Mouse (Mus musculus): ENCODE results near the gene Prpf3. TPM values are rescaled to one million over a fixed set of nuclear protein-coding genes. Genes with fewer than 3 reads are reported as not detected.

Prpf3 gene
- polyA plus RNA-seq, 1 experiment from 2014 or later = 35.7 TPM

DNA sequence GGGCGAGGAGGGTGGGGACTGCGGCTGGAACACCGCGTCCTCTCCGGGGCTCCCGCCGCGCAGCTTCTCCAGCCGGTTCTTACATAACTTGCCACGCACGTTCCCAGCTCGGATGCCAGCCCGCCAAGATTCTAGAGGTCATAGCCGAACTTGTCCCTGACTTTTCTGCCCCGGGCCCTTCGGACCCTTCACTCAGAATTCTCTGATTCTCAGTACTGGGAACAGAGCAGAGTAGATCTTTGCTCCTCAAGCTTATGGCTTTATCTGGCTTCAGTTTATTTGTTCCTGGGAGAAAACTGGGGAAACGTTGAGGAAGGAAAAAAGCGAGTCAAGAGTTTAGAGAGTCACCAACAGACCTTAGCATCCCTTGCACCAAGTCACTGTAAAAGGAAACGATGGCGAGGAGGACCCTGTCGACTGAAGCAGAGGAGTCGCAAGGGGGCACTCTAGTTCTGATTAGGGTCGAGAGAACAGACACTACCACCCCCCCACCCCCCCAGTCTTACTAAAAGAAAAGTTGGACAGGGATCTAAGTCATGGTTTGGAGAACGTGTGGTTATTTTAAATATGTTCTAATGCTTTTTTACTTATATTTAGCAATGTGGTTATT is 27.2 kb upstream of the Prpf3 start:
- DNase-seq (ENCODE audit: low spot score) = no peak
- Histone ChIP-seq H3K9ac (peak overlapping the region; percentile 44), H3K27ac (no peak overlapping the region), H3K27me3 (ENCODE audit: control insufficient read depth, insufficient read depth, low read length) (no peaks in the 10 kb centered on the region), H3K4me2 (replicated peaks) (peak overlapping the region; percentile 99), H3K4me1 (replicated peaks; ENCODE audit: control insufficient read depth, insufficient read depth, low read length) (peaks cover 8% of the 10 kb centered on the region), H3K4me3 (replicated peaks; ENCODE audit: low read length) (peak overlapping the region; percentile 52), H3K36me3 (replicated peaks; ENCODE audit: control insufficient read depth, insufficient read depth) (no peaks in the 10 kb centered on the region), H3K9me3 (ENCODE audit: control insufficient read depth, low read length) (no peaks in the 10 kb centered on the region)
- ATAC-seq (ENCODE audit: low FRiP score) = no peak
- WGBS = 2% methylated on average over 23 of the region's 24 CpGs

DNA sequence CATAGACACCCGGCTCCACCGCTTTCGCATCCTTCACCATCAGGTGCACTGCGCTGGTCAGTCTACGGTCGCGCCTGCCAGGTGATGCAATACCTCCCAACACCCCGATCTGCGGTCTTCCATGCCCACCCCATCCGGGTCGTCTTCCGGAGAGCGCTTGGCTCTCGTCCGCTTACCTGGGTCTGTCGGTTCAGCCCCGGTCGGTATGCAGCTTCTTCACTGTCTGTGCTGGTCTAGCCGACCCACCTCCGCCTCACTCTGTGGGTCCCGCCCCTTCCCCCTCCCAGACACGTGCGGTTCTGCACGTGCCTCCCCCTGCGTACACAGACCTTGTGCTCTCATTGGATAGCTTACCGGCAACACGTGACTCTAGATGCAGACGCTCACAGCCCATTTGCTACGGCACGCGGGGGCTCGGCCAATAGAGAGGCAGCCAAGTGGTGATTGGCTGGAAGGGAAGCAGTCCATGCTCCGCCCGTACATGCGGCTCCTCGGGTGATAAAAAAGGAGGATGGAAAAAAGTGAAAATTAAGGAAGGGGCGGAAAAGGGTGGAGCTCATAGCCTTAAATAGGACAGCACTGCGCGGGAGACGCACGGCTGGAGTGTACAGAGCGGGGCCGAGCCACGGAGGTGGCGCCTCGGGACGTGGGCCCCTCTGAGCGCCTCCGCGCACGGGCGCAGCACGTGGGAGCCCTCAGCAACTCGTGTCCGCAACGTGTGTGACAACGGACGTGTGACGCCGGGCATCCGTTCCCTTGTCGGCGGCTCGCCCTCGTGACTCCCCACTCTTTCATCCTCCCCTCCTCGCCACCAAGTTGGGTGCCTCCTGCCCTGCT is 26.5 kb upstream of the Prpf3 start, which contains the start of gene Ciart:
TSS of gene Ciart (minus strand) at position 273 of the 837 bp plus-strand sequence.
- H3K4me2 ChIP-seq (replicated peaks) = peak within 1 kb of the TSS; percentile 99
- H3K4me3 ChIP-seq (replicated peaks; ENCODE audit: low read length) = peak within 1 kb of the TSS; percentile 52
- ATAC-seq (ENCODE audit: low FRiP score) (peak; percentile 100), DNase-seq (ENCODE audit: low spot score) (peak; percentile 94)
- H3K27ac ChIP-seq = no peak within 1 kb of the TSS
- peak within 1 kb of the TSS; percentile 54 for H3K9ac ChIP-seq
- no peaks in the 10 kb centered on the region for H3K27me3 ChIP-seq (ENCODE audit: control insufficient read depth, insufficient read depth, low read length)
- peaks cover 8% of the 10 kb centered on the region for H3K4me1 ChIP-seq (replicated peaks; ENCODE audit: control insufficient read depth, insufficient read depth, low read length)
- WGBS = under 1% methylated on average over 66 of the region's 66 CpGs
- no peaks in the 10 kb centered on the region for H3K36me3 ChIP-seq (replicated peaks; ENCODE audit: control insufficient read depth, insufficient read depth)
- H3K9me3 ChIP-seq (ENCODE audit: control insufficient read depth, low read length) = no peaks in the 10 kb centered on the region

DNA sequence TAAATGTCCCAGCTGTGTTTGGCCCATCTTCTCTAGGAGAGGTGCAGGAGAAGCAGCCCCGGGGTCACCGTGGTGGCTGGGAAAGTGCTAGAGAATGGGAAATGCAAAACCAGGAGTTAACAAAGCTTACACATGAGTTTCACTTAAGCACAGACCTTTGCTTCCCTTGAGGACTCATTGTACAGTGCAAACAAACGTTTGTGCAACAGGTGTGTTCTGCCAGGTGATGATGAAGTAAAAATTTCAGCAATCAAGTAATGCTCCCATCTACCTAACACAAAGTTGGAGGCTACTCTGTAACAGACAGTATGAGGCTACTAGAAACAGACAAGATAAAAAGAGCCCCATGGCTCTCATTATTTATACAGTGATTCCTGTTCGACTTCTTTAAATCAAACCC is 23.4 kb upstream of the Prpf3 start:
- 97% methylated on average over 4 of the region's 4 CpGs for WGBS
- H3K9me3 ChIP-seq (ENCODE audit: control insufficient read depth, low read length) = no peaks in the 10 kb centered on the region
- H3K4me1 ChIP-seq (replicated peaks; ENCODE audit: control insufficient read depth, insufficient read depth, low read length) = peaks cover 8% of the 10 kb centered on the region

GRCm38 (mm10) chr3:95872048-95872447 is 16.4 kb upstream of the Prpf3 start:
- no peaks in the 10 kb centered on the region for H3K27me3 ChIP-seq (ENCODE audit: control insufficient read depth, insufficient read depth, low read length)
- DNase-seq (ENCODE audit: low spot score) (no peak), ATAC-seq (ENCODE audit: low FRiP score) (no peak)
- WGBS = 89% methylated on average over 7 of the region's 7 CpGs
- peak overlapping the region; percentile 71 for H3K9ac ChIP-seq
- no peaks in the 10 kb centered on the region for H3K9me3 ChIP-seq (ENCODE audit: control insufficient read depth, low read length)
- peaks cover 14% of the 10 kb centered on the region for H3K4me1 ChIP-seq (replicated peaks; ENCODE audit: control insufficient read depth, insufficient read depth, low read length)
- peak overlapping the region; percentile 70 for H3K4me2 ChIP-seq (replicated peaks)
- peaks cover 18% of the 10 kb centered on the region for H3K36me3 ChIP-seq (replicated peaks; ENCODE audit: control insufficient read depth, insufficient read depth)
- H3K4me3 ChIP-seq (replicated peaks; ENCODE audit: low read length) = peak overlapping the region; percentile 61
- H3K27ac ChIP-seq = no peak overlapping the region

More for the DNA sequence above, 23.4 kb upstream of the Prpf3 start:
- H3K4me3 ChIP-seq (replicated peaks; ENCODE audit: low read length) = no peak overlapping the region
- H3K36me3 ChIP-seq (replicated peaks; ENCODE audit: control insufficient read depth, insufficient read depth) = no peaks in the 10 kb centered on the region
- no peaks in the 10 kb centered on the region for H3K27me3 ChIP-seq (ENCODE audit: control insufficient read depth, insufficient read depth, low read length)
- no peak for DNase-seq (ENCODE audit: low spot score)
- no peak overlapping the region for H3K27ac ChIP-seq
- H3K9ac ChIP-seq = no peak overlapping the region
- no peak overlapping the region for H3K4me2 ChIP-seq (replicated peaks)
- no peak for ATAC-seq (ENCODE audit: low FRiP score)

GRCm38 (mm10) chr3:95871392-95871867 is 15.7 kb upstream of the Prpf3 start, which contains the start of gene Mrps21:
TSS of gene Mrps21 (minus strand) at chr3:95871519.
- peaks cover 22% of the 10 kb centered on the region for H3K36me3 ChIP-seq (replicated peaks; ENCODE audit: control insufficient read depth, insufficient read depth)
- H3K4me3 ChIP-seq (replicated peaks; ENCODE audit: low read length) = peak within 1 kb of the TSS; percentile 61
- H3K27ac ChIP-seq = peak within 1 kb of the TSS; percentile 74
- peak; percentile 88 for DNase-seq (ENCODE audit: low spot score)
- under 1% methylated on average over 33 of the region's 33 CpGs for WGBS
- ATAC-seq (ENCODE audit: low FRiP score) = peak; percentile 93
- peak within 1 kb of the TSS; percentile 71 for H3K9ac ChIP-seq
- no peaks in the 10 kb centered on the region for H3K9me3 ChIP-seq (ENCODE audit: control insufficient read depth, low read length)
- H3K4me2 ChIP-seq (replicated peaks) = peak within 1 kb of the TSS; percentile 70
- no peaks in the 10 kb centered on the region for H3K27me3 ChIP-seq (ENCODE audit: control insufficient read depth, insufficient read depth, low read length)
- H3K4me1 ChIP-seq (replicated peaks; ENCODE audit: control insufficient read depth, insufficient read depth, low read length) = peaks cover 14% of the 10 kb centered on the region

DNA sequence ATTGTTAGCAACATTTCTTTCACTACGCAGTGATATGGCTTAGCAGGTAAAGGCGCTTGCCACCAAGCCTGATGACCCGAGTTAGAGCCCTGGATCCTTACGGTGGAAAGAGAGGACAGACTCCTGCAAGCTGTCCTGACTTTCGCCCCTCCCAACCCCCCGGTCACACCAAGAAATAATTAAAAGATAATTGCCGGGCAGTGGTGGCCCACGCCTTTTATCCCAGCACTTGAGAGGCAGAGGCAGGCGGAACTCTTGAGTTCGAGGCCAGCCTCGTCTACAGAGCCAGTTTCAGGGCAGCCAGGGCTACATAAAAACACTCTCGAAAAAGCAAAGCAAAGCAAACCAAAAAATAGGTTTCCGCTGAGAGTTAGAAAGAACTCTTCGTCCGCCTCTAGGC is 15.3 kb upstream of the Prpf3 start:
- H3K27ac ChIP-seq = peak overlapping the region; percentile 74
- peak overlapping the region; percentile 71 for H3K9ac ChIP-seq
- peak overlapping the region; percentile 70 for H3K4me2 ChIP-seq (replicated peaks)
- peak; percentile 41; the same call in 1 of the 2 replicates for ATAC-seq (ENCODE audit: low FRiP score)
- DNase-seq (ENCODE audit: low spot score) = no peak
- H3K27me3 ChIP-seq (ENCODE audit: control insufficient read depth, insufficient read depth, low read length) = no peaks in the 10 kb centered on the region
- WGBS = 6% methylated on average over 15 of the region's 15 CpGs
- peaks cover 22% of the 10 kb centered on the region for H3K36me3 ChIP-seq (replicated peaks; ENCODE audit: control insufficient read depth, insufficient read depth)
- peak overlapping the region; percentile 61 for H3K4me3 ChIP-seq (replicated peaks; ENCODE audit: low read length)
- H3K4me1 ChIP-seq (replicated peaks; ENCODE audit: control insufficient read depth, insufficient read depth, low read length) = peaks cover 14% of the 10 kb centered on the region
- no peaks in the 10 kb centered on the region for H3K9me3 ChIP-seq (ENCODE audit: control insufficient read depth, low read length)

- peaks cover 10% of the 10 kb centered on the region for H3K4me1 ChIP-seq (replicated peaks; ENCODE audit: control insufficient read depth, insufficient read depth, low read length)
- WGBS = 92% methylated on average over 2 of the region's 2 CpGs
- ATAC-seq (ENCODE audit: low FRiP score) = no peak
- peaks cover 38% of the 10 kb centered on the region for H3K36me3 ChIP-seq (replicated peaks; ENCODE audit: control insufficient read depth, insufficient read depth)
- no peaks in the 10 kb centered on the region for H3K27me3 ChIP-seq (ENCODE audit: control insufficient read depth, insufficient read depth, low read length)
- no peak overlapping the region for H3K4me3 ChIP-seq (replicated peaks; ENCODE audit: low read length)
- H3K27ac ChIP-seq = no peak overlapping the region
- DNase-seq (ENCODE audit: low spot score) = no peak
- no peak overlapping the region for H3K9ac ChIP-seq
- H3K4me2 ChIP-seq (replicated peaks) = no peak overlapping the region
- H3K9me3 ChIP-seq (ENCODE audit: control insufficient read depth, low read length) = no peaks in the 10 kb centered on the region
Measured at GRCm38 (mm10) chr3:95867408-95867807, 11.7 kb upstream of the Prpf3 start.

- DNase-seq (ENCODE audit: low spot score) (no peak), ATAC-seq (ENCODE audit: low FRiP score) (no peak)
- H3K9me3 ChIP-seq (ENCODE audit: control insufficient read depth, low read length) = no peaks in the 10 kb centered on the region
- no peak overlapping the region for H3K4me3 ChIP-seq (replicated peaks; ENCODE audit: low read length)
- no peak overlapping the region for H3K4me2 ChIP-seq (replicated peaks)
- 94% methylated on average over 5 of the region's 5 CpGs for WGBS
- H3K36me3 ChIP-seq (replicated peaks; ENCODE audit: control insufficient read depth, insufficient read depth) = peaks cover 38% of the 10 kb centered on the region
- H3K27me3 ChIP-seq (ENCODE audit: control insufficient read depth, insufficient read depth, low read length) = no peaks in the 10 kb centered on the region
- no peak overlapping the region for H3K9ac ChIP-seq
- H3K4me1 ChIP-seq (replicated peaks; ENCODE audit: control insufficient read depth, insufficient read depth, low read length) = peaks cover 6% of the 10 kb centered on the region; the same call in 1 of the 2 replicates
- H3K27ac ChIP-seq = no peak overlapping the region
Measured at GRCm38 (mm10) chr3:95866071-95866470, 10.4 kb upstream of the Prpf3 start.

GRCm38 (mm10) chr3:95865571-95865970 is 9.9 kb upstream of the Prpf3 start:
- Histone ChIP-seq H3K4me3 (replicated peaks; ENCODE audit: low read length) (no peak overlapping the region), H3K9me3 (ENCODE audit: control insufficient read depth, low read length) (no peaks in the 10 kb centered on the region), H3K36me3 (replicated peaks; ENCODE audit: control insufficient read depth, insufficient read depth) (peaks cover 38% of the 10 kb centered on the region), H3K4me1 (replicated peaks; ENCODE audit: control insufficient read depth, insufficient read depth, low read length) (peaks cover 3% of the 10 kb centered on the region; the same call in 1 of the 2 replicates), H3K27me3 (ENCODE audit: control insufficient read depth, insufficient read depth, low read length) (no peaks in the 10 kb centered on the region), H3K9ac (no peak overlapping the region), H3K27ac (no peak overlapping the region), H3K4me2 (replicated peaks) (no peak overlapping the region)
- DNase-seq (ENCODE audit: low spot score) = no peak
- ATAC-seq (ENCODE audit: low FRiP score) = no peak
- 94% methylated on average over 20 of the region's 20 CpGs for WGBS
